In genomic region chr15:12867269-12867668, GRCm38 (mm10) we compare ENCODE assay signal across 23 mouse cellular contexts. TPM values are rescaled to one million over a fixed set of nuclear protein-coding genes. Genes with fewer than 3 reads are reported as not detected.
A peak's percentile ranks its signal among the peaks of the same experiment; 100 is the strongest.
DNase-seq lines count a peak whose midpoint lies in the region; ATAC-seq and TF ChIP-seq lines count a peak whose summit lies in the region.
"Had no signal": no experiment of that assay in that cellular context is flagged by ENCODE, and none has a peak within 500 bp of the region (broad histone marks: within the 10 kb centered on the region; RNA-seq: fewer than 3 reads in every experiment).

No protein-coding gene starts in this region.

- H3K4me1 ChIP-seq in MEL (ENCODE audit: control insufficient read depth in 1 of 2, insufficient read depth in 2 of 2, low read length in 2 of 2), result 0 out of 4 replicates have a peak, but pooled peaks cover 0 to 3% of the 10 kb centered on the region in 2 experiments
- no peaks in the 10 kb centered on the region for H3K4me1 ChIP-seq in hindbrain, embryonic 10.5 days (replicated peaks)
- H3K4me1 ChIP-seq: forebrain, embryonic 10.5 days; hindbrain, embryonic 12.5 days; hindbrain, embryonic 15.5 days had no signal

- intact Hi-C loops in heart, postnatal 14 days (cut with DNase I), result no loop called here

- no peak overlapping the region for H3K27ac ChIP-seq in MEL (ENCODE audit: control insufficient read depth, low read depth, low read length)
- no peak overlapping the region for H3K27ac ChIP-seq in hindbrain, embryonic 10.5 days
- H3K27ac ChIP-seq: forebrain, embryonic 10.5 days; forebrain, embryonic 13.5 days; gastrocnemius, adult 2 months; heart, adult 2 months; heart, embryonic 10.5 days; heart, embryonic 13.5 days; hindbrain, embryonic 12.5 days; hindbrain, embryonic 15.5 days had no signal

- no peaks in the 10 kb centered on the region for H3K79me2 ChIP-seq in MEL (ENCODE audit: control insufficient read depth, insufficient read depth, low read length, poor library complexity)

- TF ChIP-seq EP300 in MEL (IDR thresholded peaks at IDR 0.05; ENCODE audit: low read depth in 1 of 2, low read length in 2 of 2), result no peak

- TF ChIP-seq POLR2A in MEL (IDR thresholded peaks at IDR 0.05; ENCODE audit: control insufficient read depth in 1 of 2, insufficient read depth in 1 of 2, low read depth in 1 of 2, low read length in 2 of 2, poor library complexity in 1 of 2), result no peak

- DNase-seq in heart, adult 11 months, result peak; percentile 79
- no peak for DNase-seq in heart, postnatal 14 days
- no peak for DNase-seq in MEL (ENCODE audit: low read depth, low spot score)
- no peak for DNase-seq in layer of hippocampus, postnatal 25 days (ENCODE audit: extremely low spot score in 1 of 2, low spot score in 1 of 2)
- no peak for DNase-seq in hindbrain, embryonic 10.5 days (ENCODE audit: low spot score)
- DNase-seq: adrenal gland, adult 2 months; adrenal gland, postnatal 14 days; cerebellum, adult 11 months; cerebellum, adult 2 months; cerebellum, adult 9-11 months; cerebellum, postnatal 25 days; forebrain, postnatal 0 days; gastrocnemius, adult 2 months; gastrocnemius, postnatal 14 days; heart, adult 2 months had no signal

- no peaks in the 10 kb centered on the region for H3K27me3 ChIP-seq in MEL (ENCODE audit: control insufficient read depth in 1 of 2, insufficient read depth in 2 of 2, low read length in 2 of 2)
- no peaks in the 10 kb centered on the region for H3K27me3 ChIP-seq in hindbrain, embryonic 10.5 days (ENCODE audit: insufficient read depth, poor library complexity, severe bottlenecking)
- H3K27me3 ChIP-seq: forebrain, embryonic 13.5 days; heart, embryonic 13.5 days; hindbrain, embryonic 12.5 days; hindbrain, embryonic 15.5 days had no signal

- no peak for TF ChIP-seq CTCF in MEL (IDR thresholded peaks at IDR 0.05 in 2 of 3, conservative IDR thresholded peaks at IDR 0.05 in 1 of 3; ENCODE audit: control insufficient read depth in 1 of 3, insufficient read depth in 1 of 3, low read depth in 2 of 3, low read length in 3 of 3, poor library complexity in 1 of 3, severe bottlenecking in 1 of 3)

- WGBS in hindbrain, embryonic 10.5 days, result 88% methylated on average over 8 of the region's 8 CpGs

- H3K4me3 ChIP-seq in MEL (ENCODE audit: control insufficient read depth in 1 of 2, insufficient read depth in 1 of 2, low read depth in 2 of 2, low read length in 2 of 2), result no peak overlapping the region
- no peak overlapping the region for H3K4me3 ChIP-seq in hindbrain, embryonic 10.5 days
- H3K4me3 ChIP-seq: forebrain, embryonic 10.5 days; forebrain, embryonic 13.5 days; gastrocnemius, adult 2 months; heart, adult 2 months; heart, embryonic 10.5 days; heart, embryonic 13.5 days; hindbrain, embryonic 12.5 days; hindbrain, embryonic 15.5 days had no signal

- H3K9me3 ChIP-seq in MEL (replicated peaks; ENCODE audit: insufficient read depth, low read length), result no peaks in the 10 kb centered on the region
- no peaks in the 10 kb centered on the region for H3K9me3 ChIP-seq in hindbrain, embryonic 10.5 days
- H3K9me3 ChIP-seq: forebrain, embryonic 10.5 days; forebrain, embryonic 13.5 days; heart, embryonic 10.5 days; heart, embryonic 13.5 days; hindbrain, embryonic 12.5 days; hindbrain, embryonic 15.5 days had no signal

- no peak overlapping the region for H3K9ac ChIP-seq in MEL (ENCODE audit: control insufficient read depth, low read depth, low read length, poor library complexity, severe bottlenecking)
- H3K9ac ChIP-seq: forebrain, embryonic 13.5 days; forebrain, postnatal 0 days; heart, embryonic 13.5 days; hindbrain, embryonic 12.5 days; hindbrain, embryonic 15.5 days had no signal

- H3K36me3 ChIP-seq in MEL (ENCODE audit: control insufficient read depth in 1 of 2, insufficient read depth in 2 of 2, low read length in 2 of 2), result peaks cover 5 to 16% of the 10 kb centered on the region in 2 experiments
- H3K36me3 ChIP-seq in hindbrain, embryonic 10.5 days, result peaks cover 96% of the 10 kb centered on the region

- TF ChIP-seq RAD21 in MEL (IDR thresholded peaks at IDR 0.05; ENCODE audit: low read depth, low read length), result no peak

- ATAC-seq in granulocyte monocyte progenitor cell, adult 5-6 weeks (replicated peaks; ENCODE audit: poor library complexity, severe bottlenecking), result peak; percentile 48
- ATAC-seq in megakaryocyte-erythroid progenitor cell, adult 5-6 weeks (replicated peaks; ENCODE audit: low FRiP score, low TSS enrichment, poor library complexity, severe bottlenecking), result peak; percentile 48; the same call in 1 of the 2 replicates
- ATAC-seq: forebrain, embryonic 13.5 days; forebrain, postnatal 0 days had no signal

TF ChIP-seq in MEL, 35 proteins besides CTCF, POLR2A, EP300 and RAD21:
- TF ChIP-seq RCOR1 (IDR thresholded peaks at IDR 0.05; ENCODE audit: low read depth, low read length), result peak; percentile 87
- no peak for TF ChIP-seq MYC (IDR thresholded peaks at IDR 0.05; ENCODE audit: low read depth, low read length)
- no peak for TF ChIP-seq TBP (IDR thresholded peaks at IDR 0.05; ENCODE audit: low read depth, low read length)
- TF ChIP-seq NELFE (IDR thresholded peaks at IDR 0.05; ENCODE audit: low read depth, low read length), result no peak
- no peak for TF ChIP-seq HCFC1 (IDR thresholded peaks at IDR 0.05; ENCODE audit: low read depth, low read length)
- no peak for TF ChIP-seq CHD1 (IDR thresholded peaks at IDR 0.05; ENCODE audit: low read depth, low read length)
- TF ChIP-seq MXI1 (IDR thresholded peaks at IDR 0.05; ENCODE audit: low read depth, low read length), result no peak
- TF ChIP-seq SIN3A (IDR thresholded peaks at IDR 0.05; ENCODE audit: low read length), result no peak
- TF ChIP-seq NRF1 (IDR thresholded peaks at IDR 0.05; ENCODE audit: insufficient read depth, low read depth, low read length, poor library complexity, severe bottlenecking), result no peak
- no peak for TF ChIP-seq GATA1 (IDR thresholded peaks at IDR 0.05; ENCODE audit: low read depth, low read length)
- no peak for TF ChIP-seq ZC3H11A (IDR thresholded peaks at IDR 0.05; ENCODE audit: low read depth, low read length)
- TF ChIP-seq SMC3 (IDR thresholded peaks at IDR 0.05; ENCODE audit: low read depth, low read length), result no peak
- 0 out of 2 replicates have a peak, but pooled peaks have one; percentile 14 for TF ChIP-seq TCF12 (IDR thresholded peaks at IDR 0.05; ENCODE audit: low read depth, low read length)
- no peak for TF ChIP-seq MAZ (IDR thresholded peaks at IDR 0.05; ENCODE audit: low read depth, low read length)
- no peak for TF ChIP-seq MYB (IDR thresholded peaks at IDR 0.05; ENCODE audit: low read depth, low read length)

RNA-seq across cellular contexts. Expression of gene Drosha, which starts 42.7 kb away (rescaled TPM):
- 10 to 100 TPM; 29.3 to 32.7 TPM for total RNA-seq in heart, postnatal 14 days (2021)
- 42.0 and 43.3 TPM in 2 replicates for total RNA-seq in MEL (2012; rRNA removed)
- polyA plus RNA-seq in MEL (2012; ENCODE audit: insufficient read depth in 1 of 2, insufficient read length in 2 of 2, low read depth in 1 of 2, low replicate concordance in 2 of 2, missing spikeins in 1 of 2), result 100 to 1,000 TPM in 1 of 2 experiments, 10 to 100 TPM in 1; 96.9 to 482 TPM
- total RNA-seq in granulocyte monocyte progenitor cell, adult 5-6 weeks (2014; fragmentation: Nextera tagmentation), result 33.0 and 42.1 TPM in 2 replicates
- 12.1 and 23.5 TPM in 2 replicates for total RNA-seq in granulocyte monocyte progenitor cell, adult 5-6 weeks (2017)
- 60.3 and 69.9 TPM in 2 replicates for total RNA-seq in megakaryocyte-erythroid progenitor cell, adult 5-6 weeks (2014; fragmentation: Nextera tagmentation)
- total RNA-seq in megakaryocyte-erythroid progenitor cell, adult 5-6 weeks (2017), result 24.3 and 32.3 TPM in 2 replicates
- total RNA-seq in layer of hippocampus, postnatal 25 days (2021), result 10 to 100 TPM; 80.2 to 91.8 TPM
- polyA plus RNA-seq in hindbrain, embryonic 10.5 days (2016; fragmentation: Nextera tagmentation; extraction: Ambion mirVana), result 66.8 and 72.1 TPM in 2 replicates

RNA-seq across cellular contexts. Expression of gene 6030458C11Rik, which starts 42.8 kb away (rescaled TPM):
- 10 to 100 TPM; 14.2 to 14.9 TPM for total RNA-seq in heart, postnatal 14 days (2021)
- 16.7 and 21.9 TPM in 2 replicates for total RNA-seq in MEL (2012; rRNA removed)
- 10 to 100 TPM in 1 of 2 experiments, not detected in 1; 25.7 TPM for polyA plus RNA-seq in MEL (2012; ENCODE audit: insufficient read depth in 1 of 2, insufficient read length in 2 of 2, low read depth in 1 of 2, low replicate concordance in 2 of 2, missing spikeins in 1 of 2)
- total RNA-seq in granulocyte monocyte progenitor cell, adult 5-6 weeks (2014; fragmentation: Nextera tagmentation), result 26.5 and 29.3 TPM in 2 replicates
- total RNA-seq in granulocyte monocyte progenitor cell, adult 5-6 weeks (2017), result 18.6 and 23.7 TPM in 2 replicates
- 57.4 and 67.7 TPM in 2 replicates for total RNA-seq in megakaryocyte-erythroid progenitor cell, adult 5-6 weeks (2014; fragmentation: Nextera tagmentation)
- 37.9 and 46.0 TPM in 2 replicates for total RNA-seq in megakaryocyte-erythroid progenitor cell, adult 5-6 weeks (2017)
- total RNA-seq in layer of hippocampus, postnatal 25 days (2021), result 10 to 100 TPM; 25.5 to 26.5 TPM
- 39.7 and 42.3 TPM in 2 replicates for polyA plus RNA-seq in hindbrain, embryonic 10.5 days (2016; fragmentation: Nextera tagmentation; extraction: Ambion mirVana)
